Mouse (Mus musculus) layer of hippocampus, adult 8-10 months (tissue): ENCODE measurements around the gene Tmem109. TPM values are rescaled to one million over a fixed set of nuclear protein-coding genes. Genes with fewer than 3 reads are reported as not detected.

ENCODE experiments used
- DNase-seq, 2 experiments: peaks; one replicate each; pipeline ENCODE4 v3.0.0; 2022; ENCODE audit warnings: low spot score in 2 of 2
- total RNA-seq, 4 experiments: library from RNA; stranded (reverse); gene quantifications; 2 replicates each; pipeline ENCODE4 v1.2.4; 2022

The Tmem109 gene
- 10 to 100 TPM; 48.5 to 57.8 (median 54.0) TPM for total RNA-seq

DNA sequence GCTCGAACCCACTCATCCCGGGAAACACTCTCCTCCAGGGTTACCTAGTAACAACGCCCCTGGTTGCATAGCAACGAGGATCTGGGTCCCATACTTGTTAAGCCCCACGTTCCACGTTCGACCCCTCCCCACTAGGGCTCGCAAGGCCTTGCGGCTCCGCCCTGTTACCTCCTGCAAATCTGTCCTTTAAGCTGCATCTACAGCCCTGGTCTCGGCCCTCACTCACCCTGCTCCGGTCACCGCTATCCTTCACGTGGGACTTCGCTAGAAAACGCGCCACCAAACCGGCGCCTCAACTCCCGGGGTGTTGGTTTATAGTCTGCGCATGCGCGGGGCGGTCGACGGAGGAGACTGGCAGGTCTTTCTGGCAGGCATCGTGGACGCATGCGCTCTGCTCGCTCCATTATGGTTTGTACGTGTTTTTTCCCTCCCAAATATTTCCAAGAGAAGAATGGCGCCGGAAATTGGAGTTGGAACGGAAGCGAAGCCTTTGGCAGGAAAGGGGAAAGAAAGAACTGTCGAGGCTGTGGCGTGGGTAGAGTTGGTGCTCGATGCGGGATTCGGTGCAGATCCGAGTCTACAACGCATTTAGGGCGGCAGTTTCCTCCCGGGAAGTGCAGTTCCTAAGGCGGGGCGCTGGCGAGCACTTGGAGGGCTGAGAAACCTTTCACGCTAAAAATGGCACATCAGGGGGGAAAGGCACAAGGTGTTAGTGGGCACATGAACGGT lies at the start of gene Tmem109:
Gene Tmem109 (minus strand): TSS at position 576 of the 729 bp plus-strand sequence.
- DNase-seq = peak; percentile 93 to 94

DNA sequence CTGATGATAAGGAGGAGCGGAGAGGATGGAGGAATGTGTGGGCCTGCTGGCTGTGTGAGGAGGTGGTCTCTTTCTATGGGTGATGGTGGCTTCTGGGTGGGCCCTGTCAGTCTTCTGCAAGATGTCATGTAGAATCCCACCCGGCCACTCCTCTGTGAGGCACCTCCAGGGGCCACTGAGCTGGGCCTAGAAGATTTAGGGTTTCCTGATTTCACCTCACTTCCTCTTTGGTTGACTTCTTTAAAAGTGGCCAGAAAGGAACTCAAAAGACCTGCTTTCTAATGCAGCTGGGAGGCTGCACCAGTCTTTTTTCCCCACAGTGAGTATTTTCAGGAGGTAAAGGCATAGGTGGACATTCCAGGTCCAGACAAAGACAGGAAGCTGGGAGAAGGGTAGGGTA lies 48.8 kb upstream of the Tmem109 start:
- no peak for DNase-seq

DNA sequence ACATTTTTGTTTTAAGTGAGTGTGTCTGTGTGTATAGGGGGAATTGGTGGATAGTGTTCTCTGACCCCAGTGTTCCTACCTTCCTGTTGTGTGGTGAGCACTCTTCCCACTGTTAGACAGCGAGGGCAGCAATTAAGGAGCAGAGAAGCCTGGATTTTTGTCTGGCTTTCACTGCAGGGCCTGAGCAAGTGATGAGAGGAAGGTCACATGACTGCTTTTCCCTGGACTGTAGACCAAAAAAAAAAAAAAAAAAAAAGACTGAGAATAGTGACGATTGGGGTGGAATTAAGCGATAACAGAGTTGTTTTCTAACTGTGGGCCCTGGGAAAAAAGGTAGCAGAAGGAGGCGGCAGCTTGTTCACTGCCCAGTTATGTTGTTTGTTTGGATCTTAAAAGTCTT lies 44.9 kb upstream of the Tmem109 start:
- DNase-seq = no peak

DNA sequence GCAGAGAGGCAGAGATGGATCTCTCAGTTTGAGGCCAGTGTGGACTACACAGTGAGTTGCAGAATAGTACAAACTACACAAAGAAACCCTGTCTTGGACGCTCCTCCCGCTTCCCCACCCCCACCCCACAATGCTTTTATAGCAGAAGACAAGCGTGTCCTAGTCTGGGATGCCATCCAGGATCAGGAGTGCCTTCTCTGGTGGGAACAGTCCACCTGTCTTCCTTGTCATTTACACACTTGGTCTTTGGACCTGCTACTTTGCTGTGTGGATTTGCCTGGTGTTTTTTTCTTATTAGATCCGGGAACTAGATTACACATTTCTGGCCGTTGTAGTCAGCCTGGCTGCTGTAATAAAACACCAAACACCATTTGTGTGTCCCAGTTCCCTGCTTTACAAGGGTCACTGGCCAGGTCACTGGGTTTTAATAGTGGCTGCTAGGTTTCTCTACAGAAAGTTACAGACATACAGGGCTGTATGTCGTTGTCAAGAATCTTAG lies 44.4 kb upstream of the Tmem109 start:
- DNase-seq = no peak

DNA sequence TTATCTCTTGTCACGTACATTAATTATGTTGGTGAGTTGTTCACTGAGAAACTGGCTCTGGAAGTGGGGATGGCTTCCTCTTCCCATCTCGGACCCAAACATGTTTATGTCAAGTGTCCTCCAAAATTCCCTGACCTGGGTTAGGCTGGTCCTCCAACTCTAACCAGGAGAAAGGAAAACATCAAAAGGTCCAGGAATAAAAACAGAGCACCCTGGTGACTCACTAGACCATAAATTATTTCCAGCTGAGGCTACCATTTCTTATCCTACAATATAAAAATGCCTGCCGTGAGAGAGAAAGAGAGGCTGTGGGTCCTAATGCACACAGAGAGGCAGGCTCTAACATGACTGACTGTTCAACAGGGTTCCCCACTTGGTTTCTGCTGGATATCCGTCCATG lies 42.4 kb upstream of the Tmem109 start:
- no peak for DNase-seq

DNA sequence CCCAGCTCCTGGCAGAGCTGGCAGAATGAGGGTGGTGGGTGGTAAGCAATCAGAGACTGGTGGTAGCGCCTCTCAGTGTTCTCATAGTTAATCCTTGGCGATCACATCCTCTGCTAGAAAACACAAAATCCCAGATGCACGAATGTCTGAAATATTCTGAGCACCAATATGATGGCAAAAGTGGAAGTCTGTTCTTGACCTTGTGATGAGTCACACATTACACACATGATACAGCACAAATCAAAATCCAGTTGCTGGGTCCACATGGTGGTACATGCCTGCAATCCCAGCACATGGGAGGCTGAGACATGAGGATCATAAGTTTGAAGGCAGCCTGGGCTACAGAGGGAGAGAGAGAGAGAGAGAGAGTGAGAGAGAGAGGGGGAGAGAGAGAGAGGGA lies 39.3 kb upstream of the Tmem109 start:
- DNase-seq = no peak

DNA sequence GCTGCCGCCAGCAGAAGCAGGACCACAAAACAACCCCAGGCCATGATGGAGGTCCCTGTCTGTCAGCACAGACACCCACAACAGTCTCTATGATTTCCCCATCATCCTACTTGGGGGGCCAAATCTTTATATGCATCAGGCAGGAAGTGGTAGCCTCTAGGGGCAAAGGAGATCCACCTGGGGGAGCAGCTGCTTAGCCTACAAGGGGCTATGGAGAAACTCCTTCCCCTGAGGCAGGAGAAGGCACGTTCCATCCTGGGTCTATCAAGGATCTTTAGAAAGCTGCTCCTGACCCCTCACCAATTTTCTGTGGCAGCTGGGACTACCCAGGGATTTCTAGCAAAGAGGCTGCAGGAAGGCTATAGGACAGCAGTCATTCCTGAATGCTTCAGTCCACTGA lies 38.7 kb upstream of the Tmem109 start, which contains the start of gene Zp1:
Gene Zp1 (minus strand): TSS at position 101 of the 400 bp plus-strand sequence.
- no peak for DNase-seq

DNA sequence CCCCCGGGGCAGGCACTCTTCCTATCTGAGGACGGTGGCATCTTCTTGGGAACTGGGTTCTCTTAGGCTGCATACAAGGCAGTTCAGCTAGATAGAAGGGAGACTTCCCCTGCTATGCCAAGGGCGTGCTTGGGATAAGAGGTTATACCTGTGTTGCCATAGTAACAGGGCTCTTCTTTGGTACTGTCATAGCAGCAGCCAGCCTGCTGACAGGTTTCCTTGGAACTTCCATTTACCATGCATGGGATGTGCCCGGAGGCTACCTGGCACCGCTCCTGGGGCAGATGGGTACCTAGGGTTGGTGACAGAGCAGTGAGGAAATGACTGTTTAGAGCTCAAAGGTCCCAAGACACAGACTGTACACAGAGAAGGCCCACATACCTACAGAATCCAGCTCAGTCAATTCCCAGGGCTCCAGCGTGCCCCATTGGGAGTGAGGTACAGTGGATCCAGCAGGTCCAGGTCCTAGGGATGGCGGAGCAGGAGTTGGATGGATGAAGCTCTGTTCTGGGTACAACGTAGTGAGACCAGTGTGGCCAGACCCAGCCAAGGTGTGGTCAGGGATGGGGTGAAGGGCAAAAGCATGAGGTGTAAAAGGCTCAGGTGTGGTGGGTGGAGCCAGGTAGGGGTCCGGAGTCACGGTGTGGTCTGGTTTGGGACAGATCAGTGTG lies 36.7 kb upstream of the Tmem109 start:
- DNase-seq = no peak

DNA sequence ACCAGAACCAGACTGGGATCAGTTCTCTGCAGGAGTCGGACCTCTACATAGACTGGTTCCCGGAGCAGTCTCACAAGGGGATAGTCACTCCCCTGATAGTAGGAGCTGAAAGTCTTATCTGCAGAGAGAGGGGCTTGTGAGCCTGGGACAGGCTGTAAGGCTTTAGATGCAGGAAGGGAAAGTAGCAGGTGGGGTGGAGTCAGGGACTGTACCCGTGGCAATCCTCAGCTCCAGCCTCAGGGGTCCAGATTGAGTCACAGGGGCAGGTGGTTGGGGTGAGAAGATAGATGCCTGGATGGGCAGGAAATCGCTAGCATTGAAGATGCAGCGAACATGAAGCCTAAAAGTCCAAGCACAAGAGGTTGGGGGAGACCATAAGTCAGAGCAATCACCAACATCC lies 34.7 kb upstream of the Tmem109 start:
- DNase-seq = no peak

DNA sequence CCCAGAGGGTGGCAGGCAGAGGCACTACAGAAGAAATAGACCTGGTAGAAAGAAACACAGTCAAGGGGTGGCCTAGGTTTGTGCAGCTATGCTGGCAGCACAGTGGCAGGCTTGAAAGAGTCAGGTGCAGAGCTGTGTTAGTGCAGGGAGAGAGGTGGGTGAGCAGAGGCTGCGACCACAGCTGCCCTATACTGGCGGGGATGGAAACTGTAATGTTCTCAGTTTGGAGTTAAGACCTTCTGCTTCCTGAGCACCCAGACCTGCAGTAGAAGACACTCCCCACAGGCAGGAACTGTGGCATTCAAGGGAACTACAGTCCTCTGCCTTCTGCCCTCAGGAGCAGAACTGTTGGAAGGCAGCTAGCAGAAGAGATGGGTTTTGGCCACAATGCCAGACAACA lies 33.1 kb upstream of the Tmem109 start:
- DNase-seq = no peak

DNA sequence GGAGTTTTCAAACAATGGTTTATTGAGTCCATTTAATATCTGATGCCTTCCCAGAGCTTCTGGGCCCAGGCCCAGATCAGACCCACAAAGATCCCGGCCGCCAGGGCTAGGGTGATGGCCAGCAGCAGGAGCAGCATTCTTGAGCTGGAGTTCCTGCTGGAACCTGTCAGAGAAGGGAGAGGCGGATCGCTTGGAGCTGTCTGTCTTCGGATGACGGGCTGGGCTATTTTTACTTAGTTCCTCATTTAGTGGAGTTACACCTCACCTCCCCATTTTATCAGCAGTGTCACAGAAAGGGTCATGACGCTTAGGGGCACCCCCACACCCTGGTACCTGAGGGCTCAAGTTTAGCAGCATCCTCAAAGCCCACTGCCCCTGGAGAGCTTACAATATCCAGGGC lies 32.5 kb upstream of the Tmem109 start:
- DNase-seq = no peak

DNA sequence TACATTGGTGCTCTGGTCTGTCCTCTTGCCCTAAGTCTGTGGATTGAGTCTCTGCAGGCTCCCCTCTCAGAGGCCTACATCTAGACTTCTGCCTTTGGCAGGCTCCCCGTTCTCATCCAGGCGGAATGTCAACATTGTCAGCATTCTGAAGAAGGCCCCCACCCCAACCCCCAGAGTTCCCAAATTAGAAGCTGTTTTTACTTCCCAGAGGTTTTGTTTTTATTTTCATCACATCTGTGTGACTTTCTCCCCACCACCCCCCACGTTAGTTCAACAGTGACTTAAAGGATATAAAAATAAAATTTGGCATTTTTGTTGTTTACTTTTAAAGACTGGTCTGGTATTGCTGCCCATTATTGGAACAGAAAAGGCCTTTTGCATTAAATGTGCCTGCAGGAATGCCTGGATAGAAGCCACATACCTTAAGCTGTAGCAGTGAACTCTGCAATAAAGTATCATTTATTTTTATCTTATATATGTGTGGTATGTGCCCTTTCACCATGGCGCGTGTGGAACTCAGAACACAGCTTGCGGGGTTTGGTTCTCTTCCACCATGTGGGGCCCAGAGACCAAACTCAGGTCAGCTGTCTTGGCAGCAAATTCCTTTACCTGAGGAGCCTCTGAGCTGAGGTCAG lies 27.4 kb upstream of the Tmem109 start:
- no peak for DNase-seq

DNA sequence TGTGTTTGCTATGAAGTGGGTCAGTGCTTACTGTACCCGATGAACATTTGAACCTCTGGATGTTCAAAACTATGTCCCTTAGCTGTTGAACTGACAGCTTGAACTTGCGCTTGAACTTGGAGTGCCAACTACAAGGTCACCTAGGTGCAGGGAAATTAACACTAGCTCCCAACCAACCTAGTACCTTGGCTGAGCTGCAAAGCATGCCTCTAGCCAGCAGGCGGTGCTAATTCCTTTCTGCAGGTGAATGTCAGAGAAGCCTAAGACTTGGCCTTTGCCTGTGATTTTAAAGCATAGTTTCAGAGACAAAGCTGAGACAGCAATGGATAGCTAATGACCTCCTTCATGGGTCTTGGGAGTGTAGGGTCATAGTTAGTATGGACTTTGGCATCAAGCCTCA lies 26.1 kb upstream of the Tmem109 start:
- DNase-seq = peak in 1 of 2 experiments; percentile 53

DNA sequence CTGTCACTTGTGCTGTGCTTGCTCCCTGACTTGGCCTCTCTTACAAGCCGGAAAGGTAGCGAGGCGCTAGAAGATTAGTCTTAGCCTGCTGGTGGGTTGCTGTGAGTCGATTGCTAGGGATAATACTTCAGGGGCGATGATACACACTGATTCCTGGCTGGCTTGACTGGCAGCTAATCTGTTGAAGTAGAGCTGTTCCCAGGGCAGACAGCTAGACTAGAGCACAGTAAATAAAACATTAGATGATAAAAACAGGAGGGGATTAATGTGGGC lies 23.9 kb upstream of the Tmem109 start:
- no peak for DNase-seq

DNA sequence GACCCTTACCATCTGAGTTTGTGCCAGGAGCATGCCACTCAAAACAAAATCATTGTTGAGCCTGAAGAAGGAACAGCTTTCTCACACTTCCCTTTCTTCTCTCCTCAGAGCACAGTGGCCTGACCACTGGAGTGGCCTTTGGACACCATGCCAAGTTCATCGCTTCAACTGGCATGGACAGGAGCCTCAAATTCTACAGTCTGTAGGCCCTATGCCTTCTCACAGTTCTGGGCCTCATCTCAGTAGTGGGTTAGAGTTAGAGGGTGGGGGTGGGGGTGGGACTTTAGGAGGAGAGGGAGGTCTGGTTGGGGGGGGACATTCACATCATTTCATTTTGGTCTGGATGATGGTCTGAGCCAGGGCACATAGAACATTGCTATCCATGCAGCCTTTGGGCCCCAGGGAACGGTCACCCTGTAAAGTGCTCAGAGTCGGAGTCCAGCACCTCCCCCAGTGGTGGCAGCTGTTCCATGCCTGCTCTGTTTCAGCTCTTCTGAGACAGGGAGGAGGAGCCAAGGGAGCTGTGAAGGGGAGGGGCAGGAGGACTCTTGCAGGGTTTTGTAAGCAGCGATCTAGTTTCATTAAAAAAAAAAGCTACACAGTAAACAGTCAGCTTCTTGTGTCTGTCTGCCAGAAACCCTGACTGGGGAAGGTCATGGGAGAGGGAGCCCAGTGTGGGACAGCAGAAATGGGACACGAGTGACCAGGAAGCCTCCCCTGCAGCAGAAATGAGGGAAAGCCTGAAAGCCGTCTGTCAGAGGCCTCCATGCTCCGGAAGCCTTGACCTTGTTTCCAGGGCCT lies 23.3 kb upstream of the Tmem109 start:
- DNase-seq = peak; percentile 55 to 83

DNA sequence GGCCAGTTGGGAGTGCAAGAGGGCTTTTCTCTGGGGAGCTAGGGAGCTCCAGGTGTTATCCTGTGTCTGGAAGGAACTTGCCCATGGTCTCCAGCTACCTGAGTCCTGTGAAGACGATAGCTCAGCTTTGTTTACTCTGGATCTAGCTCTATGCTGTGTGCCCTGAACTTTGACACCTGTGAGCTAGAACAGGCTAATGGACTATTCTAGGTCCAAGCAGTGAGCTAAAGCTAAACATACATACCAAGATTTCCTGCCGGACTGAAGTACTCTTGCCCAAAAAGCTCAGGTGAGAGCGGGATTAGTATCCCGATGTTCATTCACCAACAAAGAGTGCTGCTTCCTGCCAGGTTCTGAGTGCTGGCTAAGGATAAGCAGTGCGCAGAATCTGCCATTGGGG lies 22.7 kb upstream of the Tmem109 start:
- DNase-seq = no peak

DNA sequence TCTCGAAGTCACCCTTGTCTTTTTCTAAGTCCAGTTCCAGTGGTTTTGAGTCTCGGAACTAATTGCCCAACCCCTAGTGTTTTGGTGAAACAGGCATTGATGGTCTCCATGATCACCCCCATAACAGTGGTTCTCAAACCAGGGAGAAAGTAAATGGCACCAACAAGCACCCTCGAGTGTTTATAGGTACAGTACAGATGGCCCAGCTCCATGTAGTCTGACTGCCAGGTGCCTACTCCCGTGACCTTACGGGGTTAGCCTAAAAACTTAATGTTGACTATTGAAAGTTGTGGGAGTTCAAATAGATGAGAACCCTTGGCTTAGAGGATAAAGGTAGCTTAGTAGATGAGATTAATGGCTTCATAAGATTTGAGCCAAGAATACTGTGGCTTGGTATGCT lies 19.2 kb upstream of the Tmem109 start:
- no peak for DNase-seq

DNA sequence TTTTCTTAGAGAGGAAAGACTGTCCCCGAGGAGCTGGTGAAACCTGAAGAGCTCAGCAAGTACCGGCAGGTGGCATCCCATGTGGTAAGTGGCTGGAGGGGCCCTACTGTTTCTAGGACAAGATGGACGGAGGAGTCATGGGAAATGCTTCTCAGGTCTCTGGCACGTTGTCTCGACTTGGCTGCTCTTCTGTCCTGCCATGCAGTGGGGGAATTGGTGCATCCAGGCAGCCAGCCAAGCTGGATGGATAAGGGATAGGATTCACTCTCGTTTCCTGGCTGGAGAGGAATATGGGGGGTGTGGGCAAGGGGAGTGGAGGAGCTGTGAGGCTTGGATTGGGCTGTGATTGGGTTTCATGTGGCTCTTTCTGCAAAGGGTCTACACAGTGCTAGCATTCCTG lies 18.5 kb upstream of the Tmem109 start:
- no peak for DNase-seq

DNA sequence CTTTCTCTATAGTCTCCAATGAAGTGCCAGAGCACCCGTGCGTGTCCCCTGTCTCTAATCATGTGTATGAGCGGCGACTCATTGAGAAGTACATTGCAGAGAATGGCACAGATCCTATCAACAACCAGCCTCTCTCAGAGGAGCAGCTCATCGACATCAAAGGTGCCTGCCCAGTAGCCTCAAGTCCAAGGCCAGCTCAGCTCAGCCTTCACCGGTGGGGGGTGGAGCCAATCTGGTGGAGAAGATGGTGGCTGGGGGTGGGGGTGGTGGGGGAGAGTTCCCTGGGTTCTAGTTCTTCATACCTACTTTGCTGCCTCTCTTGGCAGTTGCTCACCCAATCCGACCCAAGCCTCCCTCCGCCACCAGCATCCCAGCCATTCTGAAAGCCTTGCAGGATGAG lies 15.7 kb upstream of the Tmem109 start:
- DNase-seq = no peak

DNA sequence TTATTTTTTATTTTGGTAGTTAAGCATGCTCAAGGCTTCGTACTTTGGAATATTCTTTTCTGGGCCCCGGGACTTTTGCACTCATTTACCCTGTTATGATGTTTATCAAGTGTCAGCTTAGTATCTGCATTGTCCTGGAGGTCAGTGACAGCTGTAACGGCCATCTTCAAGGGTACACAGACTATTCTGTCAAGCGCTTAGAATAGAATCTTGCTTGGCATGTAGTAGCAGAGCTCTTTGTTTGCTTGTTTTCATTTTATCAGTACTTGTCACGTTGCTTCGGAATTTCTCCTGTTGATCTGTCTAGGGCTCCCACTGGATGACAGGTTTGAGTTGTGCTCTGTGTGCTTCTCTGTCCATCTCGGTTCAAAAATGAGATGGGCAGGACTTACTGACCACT lies 15.0 kb upstream of the Tmem109 start:
- DNase-seq = no peak

DNA sequence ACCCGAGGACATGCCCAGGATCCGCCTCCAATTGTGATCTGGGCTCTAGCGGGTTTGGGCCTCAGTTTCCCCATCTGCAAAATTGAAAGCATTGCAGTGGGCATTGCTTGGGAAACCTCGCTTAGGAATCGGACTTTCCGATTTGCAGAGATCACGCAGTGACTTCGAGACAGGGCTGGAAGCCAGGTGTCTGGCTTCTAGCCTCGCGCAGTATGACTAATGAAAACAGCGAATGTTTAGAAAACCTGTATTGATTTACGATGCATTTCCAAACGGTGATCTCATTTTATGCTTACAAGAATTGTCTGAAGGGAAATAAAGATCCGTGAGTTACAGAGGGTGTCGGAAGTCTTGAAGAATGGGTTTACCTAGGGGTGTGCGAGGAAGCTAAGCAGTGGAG lies 13.9 kb upstream of the Tmem109 start:
- DNase-seq = no peak

DNA sequence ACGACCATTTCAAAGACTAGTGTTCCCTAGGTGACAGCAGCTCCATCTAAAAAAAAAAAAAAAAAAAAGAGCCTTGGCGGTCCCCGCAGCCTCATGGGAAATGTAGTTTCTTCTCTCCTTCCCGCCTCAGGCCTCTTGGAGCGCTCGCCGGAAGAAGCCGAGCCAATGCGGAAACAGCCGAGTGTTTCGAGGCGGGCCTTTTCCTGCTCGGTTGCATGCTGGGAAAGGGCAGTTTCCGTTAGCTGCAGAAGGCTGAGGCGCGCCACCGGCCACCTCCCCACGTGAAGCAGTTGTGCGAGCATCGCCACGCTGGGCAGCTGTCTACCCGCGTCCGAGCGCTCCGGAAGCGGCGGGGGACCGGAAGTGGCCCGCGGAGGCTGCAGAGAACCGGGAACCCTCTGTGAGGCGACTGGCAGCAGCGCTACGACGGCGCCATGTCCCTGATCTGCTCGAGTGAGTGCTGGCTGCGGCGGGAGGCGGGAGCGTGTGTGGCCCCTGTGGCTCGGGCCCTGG lies 13.3 kb upstream of the Tmem109 start, which contains the start of gene Prpf19:
Gene Prpf19 (plus strand): TSS at position 216 of the 513 bp plus-strand sequence.
- DNase-seq = peak; percentile 97 to 98
